Mouse (Mus musculus) mouse trophoblast stem cell (cell line): ENCODE results near the gene Adgrl2.

ENCODE experiments used
- in situ Hi-C, 2 experiments: fragments of 300-500 bp; cut with MseI, MboI; formaldehyde crosslinking; loops; 2 replicates in 1 of 2; 3 replicates in 1 of 2; pipeline ENCODE4 v1.15.1; 2025

Adgrl2 gene

GRCm38 (mm10) chr3:148990531-148991003 lies at the start of gene Adgrl2:
Gene Adgrl2 (minus strand): TSS chr3:148990555.
- in situ Hi-C loops: no loop called here

- in situ Hi-C loops: no loop called here
Measured at GRCm38 (mm10) chr3:149038771-149039170, 48.4 kb upstream of the Adgrl2 start.

GRCm38 (mm10) chr3:149019925-149020324 lies 29.6 kb upstream of the Adgrl2 start:
- in situ Hi-C loops: no loop called here

- in situ Hi-C loops: no loop called here
Measured at GRCm38 (mm10) chr3:149009311-149009710, 19.0 kb upstream of the Adgrl2 start.

DNA sequence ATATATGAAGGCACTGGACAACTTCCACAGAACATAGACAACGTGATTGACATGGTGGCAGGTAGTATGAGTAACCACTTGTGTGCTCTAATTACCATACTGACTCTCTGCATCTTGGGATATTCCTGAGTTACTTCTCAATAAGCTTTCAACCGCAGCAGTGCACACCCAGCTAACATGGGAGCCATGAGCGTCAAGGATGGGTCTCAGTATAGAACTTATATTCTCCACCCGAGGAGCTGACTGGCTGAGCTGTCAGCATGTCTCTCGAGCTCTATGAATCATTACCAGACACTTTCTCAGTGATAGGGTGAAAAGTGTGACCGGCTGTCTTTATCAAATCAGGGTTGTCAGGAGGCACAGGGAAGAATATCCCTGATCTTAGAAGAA lies 18.3 kb upstream of the Adgrl2 start:
- in situ Hi-C loops: no loop called here

GRCm38 (mm10) chr3:149007860-149008633 lies 17.7 kb upstream of the Adgrl2 start:
- in situ Hi-C loops: no loop called here

DNA sequence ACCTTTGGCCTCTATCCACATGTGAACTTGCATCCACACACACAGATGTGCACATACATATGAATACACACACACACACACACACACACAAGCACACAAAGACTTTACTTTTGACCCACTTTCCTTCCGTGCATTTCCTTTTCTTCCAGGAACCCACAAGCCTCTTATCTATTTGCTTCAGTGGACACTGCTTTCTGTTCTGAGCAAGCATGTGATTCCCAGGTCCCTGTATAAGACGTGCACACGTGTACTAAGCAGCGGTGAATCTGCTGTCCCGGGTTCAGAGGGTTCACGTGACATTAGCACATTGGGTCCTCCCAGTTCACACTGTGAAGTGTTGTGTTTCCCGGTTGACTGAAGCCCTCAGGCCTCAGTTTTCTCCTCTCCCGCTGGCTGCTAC lies 11.0 kb upstream of the Adgrl2 start:
- in situ Hi-C loops: no loop called here

DNA sequence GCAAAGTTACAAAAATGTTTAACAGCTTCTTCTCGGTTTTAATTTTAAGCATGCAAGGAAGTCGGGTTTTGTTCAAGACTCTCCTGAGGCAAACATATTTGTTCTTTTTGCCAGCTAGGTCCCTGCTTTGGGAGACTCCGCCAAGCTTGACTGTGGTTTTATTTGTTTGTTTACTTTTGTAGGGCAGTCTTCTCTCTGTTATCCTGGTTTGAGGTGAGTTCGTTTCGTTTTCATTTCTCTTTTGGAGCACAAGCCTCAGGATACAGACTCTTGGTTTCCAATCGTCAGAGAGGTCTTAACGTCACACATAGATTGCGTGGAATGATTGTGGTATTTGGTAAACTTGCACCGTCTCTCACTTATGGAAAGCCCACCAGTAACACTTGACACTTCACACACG lies 8.3 kb upstream of the Adgrl2 start:
- in situ Hi-C loops: no loop called here

DNA sequence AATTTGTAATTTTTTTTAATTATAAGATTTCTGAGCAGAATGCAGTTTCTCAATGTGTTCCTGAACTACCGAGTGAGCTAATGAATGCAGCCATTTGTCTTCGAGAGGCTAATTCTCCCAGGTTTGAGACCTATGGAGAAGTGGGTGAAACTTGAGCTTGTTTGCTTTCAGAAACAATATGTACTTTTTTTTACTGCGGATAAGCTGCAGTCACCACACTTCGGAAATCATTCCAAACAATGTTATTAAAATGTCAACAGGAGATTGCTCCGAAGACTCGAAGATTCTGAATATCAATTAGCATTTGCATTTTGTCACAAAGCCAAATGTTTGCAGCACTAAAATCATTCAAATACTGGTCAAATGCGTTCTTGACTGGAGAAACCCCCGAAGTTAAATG lies 701 bp upstream of the Adgrl2 start:
- in situ Hi-C loops: no loop called here

GRCm38 (mm10) chr3:148989818-148990530 lies 381 bp downstream of the Adgrl2 start:
- in situ Hi-C loops: no loop called here

DNA sequence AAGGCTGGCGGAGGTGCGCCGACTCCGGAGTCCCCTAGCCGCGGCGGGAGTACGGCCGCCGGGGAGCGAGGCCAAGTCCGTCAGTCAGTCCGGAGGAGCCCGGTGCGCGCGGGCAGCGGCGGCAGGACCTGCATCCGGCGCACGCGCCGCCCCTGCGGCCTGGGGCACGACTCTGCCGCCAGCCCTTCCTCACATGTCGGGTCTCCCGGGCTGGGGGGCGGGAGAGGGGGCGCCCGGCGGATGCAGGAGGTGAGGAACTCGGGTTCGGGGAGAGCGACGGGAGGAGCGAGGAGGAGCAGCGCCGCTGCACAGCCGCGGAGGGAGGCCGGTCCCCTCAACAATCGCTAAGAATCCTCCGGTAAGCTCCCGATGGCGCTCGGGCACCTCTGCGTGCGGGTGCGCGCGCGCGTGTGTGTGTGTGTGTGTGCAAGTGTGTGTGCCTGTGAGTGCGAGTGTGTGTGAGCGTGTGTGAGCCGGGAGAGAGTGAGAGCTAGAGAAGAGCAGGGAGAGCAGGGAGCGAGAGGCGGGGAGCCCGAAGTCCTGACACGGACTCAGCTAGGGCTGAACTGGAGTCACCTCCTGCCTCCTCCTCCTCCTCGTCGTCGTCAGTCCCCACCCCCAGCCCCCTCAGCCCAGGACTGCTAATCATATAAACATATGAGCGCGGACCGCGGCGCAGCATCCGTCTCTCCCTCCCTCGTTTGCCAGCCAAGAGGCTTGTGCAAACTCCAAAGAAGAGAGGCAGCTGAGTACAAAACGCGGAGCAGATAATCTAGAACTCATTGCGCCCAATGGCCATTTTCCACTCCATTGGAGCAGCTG lies 1.1 kb downstream of the Adgrl2 start:
- in situ Hi-C loops: no loop called here

DNA sequence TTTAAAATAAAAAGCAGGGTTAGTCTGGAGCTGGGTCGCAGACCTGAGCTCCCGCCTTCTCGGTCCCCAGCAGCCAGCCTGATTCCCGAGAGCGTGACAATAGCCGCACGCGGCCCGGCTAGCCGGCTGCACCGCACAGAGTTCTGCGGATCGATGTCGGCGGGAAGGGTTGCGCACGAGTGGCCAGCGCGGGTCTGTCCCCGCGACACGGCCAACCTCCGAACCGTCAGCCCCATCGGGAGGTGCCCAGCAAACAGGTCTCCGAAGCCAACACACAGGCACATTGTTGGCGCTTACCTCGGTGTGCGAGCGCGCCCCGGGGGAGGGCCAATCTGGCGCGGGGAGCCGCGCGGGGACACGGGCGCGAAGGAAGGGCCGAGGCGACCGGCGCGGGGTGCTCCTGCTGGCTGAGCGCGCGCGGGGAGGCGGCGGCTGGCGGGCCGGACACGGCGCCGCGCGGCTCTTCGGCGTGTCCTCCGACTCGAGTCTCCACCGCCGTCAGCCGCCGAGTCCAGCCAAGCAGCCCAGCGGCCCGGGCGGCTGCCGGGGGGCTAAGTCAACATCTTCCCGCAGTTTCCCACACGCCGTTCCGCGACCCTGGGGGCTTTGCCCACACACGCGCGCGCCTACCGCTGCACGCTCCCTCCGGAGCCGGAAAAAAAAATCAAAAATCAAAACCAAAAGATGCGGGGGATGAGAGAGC lies 1.9 kb downstream of the Adgrl2 start:
- in situ Hi-C loops: no loop called here

DNA sequence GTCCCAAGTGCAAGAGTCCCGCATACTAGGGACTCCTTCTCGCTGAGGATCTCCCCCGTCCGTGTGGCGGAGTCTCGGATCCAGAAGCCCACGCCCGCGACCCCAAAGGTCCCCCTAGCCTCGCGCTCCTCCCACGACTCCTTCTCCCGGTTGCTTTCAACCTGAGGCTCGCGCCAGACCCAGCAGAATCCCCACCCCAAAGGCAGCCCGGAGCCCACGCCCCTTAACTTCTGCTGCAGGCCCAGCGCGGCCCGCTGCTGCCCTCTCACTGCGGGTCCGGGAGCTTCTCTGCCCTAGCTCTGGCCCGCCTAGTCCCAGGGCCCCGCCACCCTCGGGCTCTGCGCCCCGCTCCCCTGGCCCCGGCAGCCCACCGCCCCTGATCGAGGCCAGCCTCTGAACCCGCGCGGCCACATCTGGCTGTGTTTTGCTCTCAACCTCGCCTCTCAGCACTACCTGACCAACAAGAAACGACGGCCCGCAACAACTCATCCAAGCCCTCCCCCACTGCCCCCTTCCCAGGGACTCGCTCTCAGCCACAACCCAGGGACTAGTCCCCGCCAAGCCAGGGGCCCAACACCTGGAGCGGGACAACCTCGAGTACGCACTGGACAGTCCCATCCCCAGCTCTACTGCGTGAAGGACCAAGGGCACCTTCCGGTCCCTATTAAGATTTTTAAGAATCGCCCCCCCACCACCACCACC lies 2.6 kb downstream of the Adgrl2 start:
- in situ Hi-C loops: no loop called here

DNA sequence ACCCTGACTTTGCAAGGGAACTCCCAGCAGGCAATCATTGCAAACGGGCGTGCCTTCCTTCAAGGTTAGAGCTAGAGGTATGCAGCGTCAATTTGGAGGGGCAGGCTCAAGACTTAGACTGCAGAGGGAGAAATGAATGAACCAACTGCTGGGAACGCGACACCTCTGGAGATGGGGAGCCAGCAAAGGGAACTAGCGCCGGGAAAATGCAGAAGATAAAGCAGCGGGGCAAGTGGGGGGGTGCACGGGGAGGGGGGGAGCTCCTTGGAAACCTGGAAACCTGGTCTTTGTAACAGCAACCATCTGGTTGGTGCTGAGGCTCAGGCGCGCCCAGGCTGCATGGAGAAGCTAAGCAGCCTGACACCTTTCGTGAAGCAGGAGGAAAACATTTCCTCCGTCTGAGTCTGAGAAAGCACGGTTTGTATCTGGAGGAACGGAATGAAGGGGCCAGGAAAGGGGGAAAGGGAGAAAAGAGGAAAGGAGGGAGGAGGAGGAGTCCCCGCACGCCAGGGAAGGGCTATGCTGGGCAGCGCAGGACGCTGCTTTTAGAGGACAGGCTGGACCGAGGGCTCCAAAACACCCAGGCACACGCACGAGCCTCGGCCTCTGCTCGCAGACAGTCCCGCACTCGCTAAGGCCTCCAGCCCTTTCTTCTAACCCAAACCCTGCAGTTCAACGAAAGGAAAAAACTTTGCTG lies 3.3 kb downstream of the Adgrl2 start:
- in situ Hi-C loops: no loop called here

GRCm38 (mm10) chr3:148986296-148986893 lies 4.0 kb downstream of the Adgrl2 start:
- in situ Hi-C loops: no loop called here

DNA sequence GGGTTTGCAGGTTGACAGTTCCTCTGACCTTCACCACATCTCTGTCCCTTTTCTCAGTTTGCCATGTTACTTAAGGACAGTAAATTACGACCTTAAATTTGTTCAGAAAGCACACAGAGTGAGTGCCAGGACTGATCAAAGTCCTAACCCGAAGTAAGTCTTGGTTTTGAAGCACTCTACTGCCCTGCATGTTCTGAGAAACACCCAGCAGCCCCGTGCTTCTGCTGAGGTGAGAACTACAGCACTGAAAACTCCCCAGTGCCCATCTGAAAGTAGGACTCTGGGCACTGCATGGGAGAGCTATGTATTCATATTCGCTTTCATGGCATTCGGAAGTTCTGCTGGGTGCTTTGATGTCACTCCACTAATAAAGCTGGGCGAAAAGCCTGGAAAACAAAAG lies 6.0 kb downstream of the Adgrl2 start:
- in situ Hi-C loops: no loop called here

DNA sequence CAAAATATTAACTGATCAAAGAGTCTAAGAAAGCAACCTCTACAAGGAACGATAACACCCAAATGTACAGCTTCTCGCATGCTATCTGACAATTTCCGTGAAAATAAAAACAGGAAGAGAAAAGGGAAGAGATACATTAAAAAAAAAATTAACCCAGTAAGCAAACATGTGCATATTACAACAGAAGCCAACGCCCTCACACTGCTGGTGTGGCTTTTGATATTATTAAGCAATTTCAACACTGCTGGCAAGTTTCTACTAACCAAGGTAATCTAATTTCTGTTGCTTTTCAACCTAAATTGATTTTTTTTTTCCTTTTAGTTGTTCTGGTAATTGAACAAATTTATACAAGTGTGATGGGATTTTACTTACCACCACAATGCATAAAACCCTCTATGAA lies 8.0 kb downstream of the Adgrl2 start:
- in situ Hi-C loops: no loop called here

DNA sequence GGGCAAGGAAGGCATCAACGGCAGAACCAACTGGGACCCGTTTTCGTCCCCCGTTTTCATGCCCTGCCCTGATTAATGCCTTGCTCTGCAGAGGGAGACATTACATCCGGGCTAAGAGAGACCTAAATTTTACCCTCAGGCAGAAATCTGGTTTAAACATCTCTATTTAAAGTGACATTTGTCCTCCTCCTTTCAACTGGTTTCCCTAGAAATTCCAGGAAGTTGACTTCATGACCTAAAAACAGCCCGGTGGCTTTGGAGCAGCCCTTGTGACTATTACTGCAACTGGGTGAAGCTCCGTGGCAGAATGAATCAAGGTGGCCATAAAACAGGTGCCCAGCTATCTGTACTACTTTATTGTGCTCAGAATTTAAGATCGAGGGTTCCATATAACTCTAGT lies 8.6 kb downstream of the Adgrl2 start:
- in situ Hi-C loops: no loop called here

- in situ Hi-C loops: no loop called here
Measured at GRCm38 (mm10) chr3:148978541-148978940, 11.8 kb downstream of the Adgrl2 start.

DNA sequence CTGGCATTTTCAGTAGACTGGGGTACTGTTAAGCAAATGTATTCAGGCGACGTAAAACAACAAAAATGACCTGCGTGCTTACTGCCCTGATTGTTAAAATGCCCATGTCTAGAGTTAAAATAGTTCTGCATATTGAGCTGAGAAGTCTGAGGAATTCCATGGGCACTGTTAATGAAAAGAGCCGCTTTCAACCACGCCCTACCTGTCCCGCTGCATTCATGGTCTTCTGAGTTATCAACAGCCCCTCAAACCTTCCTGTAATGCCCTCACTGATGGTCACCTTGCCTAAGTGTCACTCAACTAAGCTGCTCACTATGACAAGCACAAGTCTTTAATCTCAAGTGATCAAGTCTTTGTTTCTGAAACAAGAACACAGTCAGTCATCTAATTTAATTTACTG lies 12.5 kb downstream of the Adgrl2 start:
- in situ Hi-C loops: no loop called here
